Mouse (Mus musculus) lung, embryonic 14.5 days (tissue): ENCODE measurements around the gene Ntf3. TPM values are rescaled to one million over a fixed set of nuclear protein-coding genes. Genes with fewer than 3 reads are reported as not detected.
A peak's percentile ranks its signal among the peaks of the same experiment; 100 is the strongest.

Experiments
- ATAC-seq: fragments of 200-750 bp; cut with Nextera tagmentation; 2 replicates; pipeline ENCODE4 v1.8.0; 2017; ENCODE audit warnings: mild to moderate bottlenecking, moderate TSS enrichment, moderate library complexity; ENCODE audit not compliant: insufficient read depth
- DNase-seq: peaks from one replicate; pipeline ENCODE4 v3.0.0-alpha.2; 2015
- H3K27ac ChIP-seq: fragments of 300-500 bp; sonication (generic); 2 replicates; pipeline ENCODE4 v1.5.1; 2014; ENCODE audit warnings: low read depth, mild to moderate bottlenecking, moderate library complexity
- H3K27me3 ChIP-seq: fragments of 300-500 bp; sonication (generic); 2 replicates; pipeline ENCODE4 v1.6.1; 2014; ENCODE audit warnings: low read length, control low read depth; ENCODE audit not compliant: insufficient read depth
- H3K36me3 ChIP-seq: fragments of 300-500 bp; sonication (generic); 2 replicates; pipeline ENCODE4 v1.6.1; 2014; ENCODE audit warnings: control low read depth; ENCODE audit not compliant: insufficient read depth
- H3K4me1 ChIP-seq: fragments of 300-500 bp; sonication (generic); 2 replicates; pipeline ENCODE4 v1.6.1; 2014; ENCODE audit warnings: antibody characterized with exemption, control low read depth; ENCODE audit not compliant: insufficient read depth
- H3K4me2 ChIP-seq: fragments of 300-500 bp; sonication (generic); 2 replicates; pipeline ENCODE4 v1.6.1; 2014; ENCODE audit warnings: mild to moderate bottlenecking
- H3K4me3 ChIP-seq: fragments of 300-500 bp; sonication (generic); 2 replicates; pipeline ENCODE4 v1.5.1; 2014; ENCODE audit warnings: low read depth, low read length
- H3K9ac ChIP-seq: fragments of 300-500 bp; sonication (generic); 2 replicates; pipeline ENCODE4 v1.6.1; 2014
- H3K9me3 ChIP-seq: fragments of 300-500 bp; sonication (generic); 2 replicates; pipeline ENCODE4 v1.6.1; 2016; ENCODE audit warnings: low read depth, low read length, control low read depth
- CTCF ChIP-seq: IDR thresholded peaks from 2 replicates; pipeline ENCODE4 v1.5.1; 2016; ENCODE audit warnings: antibody characterized with exemption, low read depth
- WGBS: fragments of 180-500 bp; shearing (Covaris S2); extraction: QIAGEN DNeasy Blood & Tissue Kit; methylation state at CpG from one replicate; pipeline ENCODE4 v1.1.7; 2014; 5-methylcytosine and 5-hydroxymethylcytosine counted together
- polyA plus RNA-seq: library from polyadenylated mRNA; unstranded; fragments of >200 nt; fragmentation: Nextera tagmentation; extraction: Ambion mirVana; gene quantifications from 2 replicates; pipeline ENCODE4 v1.2.1, GENCODE M21; 2014

Ntf3 gene
- polyA plus RNA-seq, 1 experiment from 2014 or later, result 4.3 TPM

DNA sequence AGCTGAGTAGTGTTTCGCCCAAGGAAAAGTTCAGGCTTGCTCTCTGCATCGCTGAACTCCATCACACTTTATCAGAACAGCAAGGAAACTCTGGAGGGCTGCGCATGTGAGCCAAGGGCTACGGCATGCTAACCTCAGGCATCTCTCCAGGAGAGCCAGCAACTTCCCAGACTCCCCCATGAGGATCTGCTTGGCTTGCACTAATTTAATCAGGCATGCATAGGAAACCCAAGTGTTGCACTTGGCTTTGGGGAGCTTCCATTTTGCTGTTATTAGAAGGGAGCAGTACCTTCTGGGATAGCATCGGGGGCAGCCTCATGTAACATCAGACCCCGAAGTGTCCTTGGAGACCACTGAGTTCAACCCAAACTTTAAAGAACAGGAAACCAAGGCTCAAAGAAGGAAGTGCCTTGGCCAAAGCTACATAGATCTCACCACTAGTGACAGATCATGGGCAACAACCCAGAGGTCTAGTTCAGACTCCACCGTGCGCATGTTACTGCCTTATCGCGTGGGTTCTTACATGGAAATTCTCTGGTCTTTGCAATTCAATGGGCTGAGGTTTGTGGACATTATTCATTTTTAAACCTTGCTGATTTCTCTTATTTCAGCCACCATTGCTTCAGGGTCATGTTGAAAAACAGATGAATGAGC is 23.6 kb upstream of the Ntf3 start:
- Histone ChIP-seq H3K4me3 (no peak overlapping the region), H3K9me3 (no peaks in the 10 kb centered on the region), H3K27ac (no peak overlapping the region), H3K4me2 (no peak overlapping the region), H3K9ac (no peak overlapping the region), H3K4me1 (no peaks in the 10 kb centered on the region), H3K27me3 (no peaks in the 10 kb centered on the region), H3K36me3 (no peaks in the 10 kb centered on the region)
- no peak for ATAC-seq
- no peak for TF ChIP-seq CTCF
- DNase-seq, result no peak
- 84% methylated on average over 10 of the region's 10 CpGs for WGBS

- Histone ChIP-seq H3K4me2 (no peak overlapping the region), H3K4me3 (no peak overlapping the region), H3K9me3 (no peaks in the 10 kb centered on the region), H3K36me3 (no peaks in the 10 kb centered on the region), H3K27ac (no peak overlapping the region), H3K9ac (no peak overlapping the region), H3K4me1 (no peaks in the 10 kb centered on the region), H3K27me3 (no peaks in the 10 kb centered on the region)
- 51% methylated on average over 8 of the region's 8 CpGs for WGBS
- no peak for ATAC-seq
- TF ChIP-seq CTCF, result no peak
- no peak for DNase-seq
Observed at GRCm38 (mm10) chr6:126187400-126187799, 20.7 kb upstream of the Ntf3 start.

DNA sequence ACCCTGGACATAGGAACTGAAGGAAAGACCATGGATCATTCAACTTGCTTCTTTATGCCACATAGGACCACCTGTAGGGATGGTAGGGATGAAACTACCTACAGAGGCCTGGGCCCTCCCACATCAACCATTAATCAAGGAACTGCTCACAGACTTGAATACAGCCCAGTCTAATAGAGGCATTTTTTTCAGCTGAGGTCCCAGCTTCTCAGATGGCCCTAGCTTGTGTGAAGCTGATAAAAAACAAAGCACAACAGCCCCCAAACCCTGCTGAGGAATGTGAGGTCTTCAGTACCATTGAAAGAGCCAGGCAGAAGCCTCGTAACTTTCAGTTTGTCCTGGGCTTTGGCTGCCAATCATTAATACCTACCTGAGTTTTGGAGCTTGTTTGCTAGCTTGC is 19.4 kb upstream of the Ntf3 start:
- TF ChIP-seq CTCF, result no peak
- ATAC-seq, result no peak
- no peaks in the 10 kb centered on the region for H3K27me3 ChIP-seq

DNA sequence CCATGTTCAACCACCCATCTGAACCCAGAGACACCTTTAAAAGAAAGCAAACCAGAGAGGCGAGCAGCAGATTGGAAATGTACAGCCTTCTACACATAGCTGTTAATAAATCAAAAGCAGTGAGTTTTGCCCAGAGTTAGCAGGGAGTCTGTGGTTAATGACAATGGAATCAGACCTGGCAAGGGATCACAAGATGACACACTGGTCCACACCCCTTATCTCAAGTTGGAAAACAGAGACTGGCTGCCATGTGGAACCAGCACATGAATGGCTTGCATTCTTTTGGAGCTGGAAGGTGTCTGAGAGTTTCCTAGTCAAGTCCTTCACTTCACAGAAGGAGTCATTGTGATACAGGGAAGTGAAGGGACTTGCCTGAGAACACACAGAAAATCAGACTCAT is 5.4 kb upstream of the Ntf3 start:
- WGBS, result 56% methylated on average over 1 of the region's 1 CpGs
- H3K4me3 ChIP-seq, result no peak overlapping the region
- no peak for DNase-seq
- H3K27me3 ChIP-seq, result no peaks in the 10 kb centered on the region
- no peaks in the 10 kb centered on the region for H3K4me1 ChIP-seq
- H3K9ac ChIP-seq, result no peak overlapping the region
- no peaks in the 10 kb centered on the region for H3K9me3 ChIP-seq
- no peak overlapping the region for H3K4me2 ChIP-seq
- no peaks in the 10 kb centered on the region for H3K36me3 ChIP-seq
- ATAC-seq, result no peak
- no peak overlapping the region for H3K27ac ChIP-seq
- no peak for TF ChIP-seq CTCF

More for the DNA sequence above, 19.4 kb upstream of the Ntf3 start:
- Histone ChIP-seq H3K4me3 (no peak overlapping the region), H3K4me2 (no peak overlapping the region), H3K9ac (no peak overlapping the region), H3K27ac (no peak overlapping the region), H3K36me3 (no peaks in the 10 kb centered on the region), H3K9me3 (no peaks in the 10 kb centered on the region), H3K4me1 (no peaks in the 10 kb centered on the region)
- no peak for DNase-seq
- whole genome bisulfite sequencing, result 61% methylated on average over 1 of the region's 1 CpGs

DNA sequence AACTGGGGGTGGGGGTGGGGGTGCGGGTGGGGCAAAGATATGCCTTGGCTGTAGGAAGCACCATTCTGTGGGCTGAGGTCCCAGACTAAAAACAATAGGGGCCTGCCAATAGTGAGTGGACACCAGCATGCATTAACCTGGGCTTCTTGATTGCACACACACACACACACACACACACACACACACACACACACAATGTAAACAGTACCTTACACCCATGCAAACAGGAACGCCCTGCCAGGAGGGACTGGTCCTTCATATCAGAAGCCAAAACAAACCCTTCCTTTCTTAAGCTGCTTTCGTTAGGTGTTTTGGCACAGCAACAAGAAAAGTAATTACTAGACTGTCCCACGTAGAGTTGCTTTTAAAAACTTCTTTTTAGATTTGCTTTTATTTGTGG is 4.1 kb upstream of the Ntf3 start:
- H3K9me3 ChIP-seq, result no peaks in the 10 kb centered on the region

DNA sequence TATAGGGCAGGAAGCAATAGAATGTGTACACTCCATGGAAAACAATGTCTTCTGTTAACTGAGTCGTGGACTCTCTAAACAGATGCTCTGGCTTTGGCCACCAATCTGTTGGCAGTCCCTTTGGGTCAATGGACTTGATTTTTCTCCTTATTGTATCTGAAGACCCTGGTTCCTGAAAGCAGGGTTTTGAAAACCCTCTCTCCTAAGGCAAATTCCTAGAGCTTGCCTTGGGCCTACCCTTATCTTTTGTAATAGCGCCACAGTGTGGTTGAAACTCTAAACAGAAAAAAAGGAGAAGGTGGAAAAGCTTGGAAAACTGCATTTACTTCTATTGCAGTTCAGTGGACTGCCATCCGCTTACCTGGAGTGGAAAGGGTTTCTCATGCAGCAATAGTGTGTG is 1.0 kb upstream of the Ntf3 start:
- 9% methylated on average over 3 of the region's 3 CpGs for WGBS
- no peaks in the 10 kb centered on the region; the same call in 1 of the 2 replicates for H3K4me1 ChIP-seq
- peak; percentile 70 for TF ChIP-seq CTCF
- no peak overlapping the region for H3K4me3 ChIP-seq
- no peaks in the 10 kb centered on the region for H3K36me3 ChIP-seq
- H3K4me2 ChIP-seq, result no peak overlapping the region
- DNase-seq (peak; percentile 89), ATAC-seq (no peak)
- H3K9me3 ChIP-seq, result no peaks in the 10 kb centered on the region
- H3K27me3 ChIP-seq, result peaks cover 17% of the 10 kb centered on the region; the same call in 1 of the 2 replicates
- H3K27ac ChIP-seq, result no peak overlapping the region
- H3K9ac ChIP-seq, result no peak overlapping the region

More for the DNA sequence above, 4.1 kb upstream of the Ntf3 start:
- DNase-seq (no peak), ATAC-seq (no peak)
- no peak for TF ChIP-seq CTCF
- H3K36me3 ChIP-seq, result no peaks in the 10 kb centered on the region
- no peak overlapping the region for H3K9ac ChIP-seq
- H3K27me3 ChIP-seq, result peaks cover 4% of the 10 kb centered on the region; the same call in 1 of the 2 replicates
- 56% methylated on average over 4 of the region's 4 CpGs for WGBS
- H3K4me3 ChIP-seq, result no peak overlapping the region
- H3K27ac ChIP-seq, result no peak overlapping the region
- no peaks in the 10 kb centered on the region for H3K4me1 ChIP-seq
- H3K4me2 ChIP-seq, result no peak overlapping the region

DNA sequence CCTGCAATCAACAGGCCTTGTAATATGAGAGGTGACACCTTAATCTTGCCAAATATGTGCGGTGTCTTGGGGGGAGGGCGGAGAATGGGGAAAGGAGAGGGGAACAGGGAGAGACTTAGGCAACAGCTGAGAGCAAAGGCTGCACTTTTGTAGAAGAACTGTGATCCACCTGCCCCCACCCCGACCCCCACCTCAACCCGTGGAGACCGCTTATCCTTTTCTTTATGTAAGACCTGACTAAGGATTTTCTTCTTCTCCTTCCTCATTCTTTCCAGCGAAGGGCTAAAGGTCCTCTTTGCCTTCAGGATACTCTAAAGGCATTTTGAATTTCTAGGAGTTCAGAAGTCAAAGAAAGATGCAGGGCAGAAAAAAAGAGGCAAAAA is 489 bp upstream of the Ntf3 start:
- peaks cover 4% of the 10 kb centered on the region for H3K4me1 ChIP-seq

More for the DNA sequence above, 489 bp upstream of the Ntf3 start:
- TF ChIP-seq CTCF, result no peak
- peak overlapping the region; percentile 21; the same call in 1 of the 2 replicates for H3K27ac ChIP-seq
- peak overlapping the region; percentile 87 for H3K4me2 ChIP-seq
- H3K9me3 ChIP-seq, result no peaks in the 10 kb centered on the region
- 6% methylated on average over 6 of the region's 6 CpGs for WGBS
- ATAC-seq (no peak), DNase-seq (no peak)
- peak overlapping the region; percentile 32 for H3K4me3 ChIP-seq
- H3K36me3 ChIP-seq, result no peaks in the 10 kb centered on the region
- H3K27me3 ChIP-seq, result peaks cover 17% of the 10 kb centered on the region; the same call in 1 of the 2 replicates
- H3K9ac ChIP-seq, result peak overlapping the region; percentile 35; the same call in 1 of the 2 replicates
